Mouse (Mus musculus) frontal cortex, adult 2 months (tissue): ENCODE results near the gene Efhd2. TPM values are rescaled to one million over a fixed set of nuclear protein-coding genes. Genes with fewer than 3 reads are reported as not detected.
A peak's percentile ranks its signal among the peaks of the same experiment; 100 is the strongest.

Experiments used
- DNase-seq, 2 experiments: peaks; one replicate each; pipeline ENCODE4 v3.0.0; 2022; ENCODE audit warnings: low spot score in 1 of 2; ENCODE audit errors: extremely low spot score in 1 of 2
- polyA plus RNA-seq: library from polyadenylated mRNA; depleted of rRNA; stranded (reverse); fragments of >200 nt; gene quantifications from 2 replicates; pipeline ENCODE4 v1.2.3, GENCODE M21; 2012

The Efhd2 gene
- polyA plus RNA-seq, 1 experiment, result 244 TPM

GRCm38 (mm10) chr4:141881950-141882349 is 7.2 kb upstream of the Efhd2 start:
- no peak for DNase-seq

- no peak for DNase-seq
These were observed 6.7 kb upstream of the Efhd2 start for GRCm38 (mm10) chr4:141881289-141881914.

- no peak for DNase-seq
These were observed 5.2 kb upstream of the Efhd2 start for GRCm38 (mm10) chr4:141879875-141880274.

GRCm38 (mm10) chr4:141879074-141879473 is 4.4 kb upstream of the Efhd2 start:
- DNase-seq, result peak; percentile 72 to 75

- DNase-seq, result no peak
These were observed 3.9 kb upstream of the Efhd2 start for GRCm38 (mm10) chr4:141878621-141879020.

- no peak for DNase-seq
These were observed 875 bp upstream of the Efhd2 start for GRCm38 (mm10) chr4:141875481-141876108.

- no peak for DNase-seq
These were observed 564 bp downstream of the Efhd2 start for GRCm38 (mm10) chr4:141874111-141874600.

GRCm38 (mm10) chr4:141872977-141873376 is 1.7 kb downstream of the Efhd2 start:
- DNase-seq, result no peak

GRCm38 (mm10) chr4:141871909-141872308 is 2.8 kb downstream of the Efhd2 start:
- DNase-seq, result peak; percentile 72 to 77

GRCm38 (mm10) chr4:141871333-141871725 is 3.4 kb downstream of the Efhd2 start:
- no peak for DNase-seq

GRCm38 (mm10) chr4:141870666-141871332 is 3.9 kb downstream of the Efhd2 start:
- DNase-seq, result no peak

GRCm38 (mm10) chr4:141869436-141870215 is 5.1 kb downstream of the Efhd2 start:
- DNase-seq, result no peak

- DNase-seq, result no peak
These were observed 6.7 kb downstream of the Efhd2 start for GRCm38 (mm10) chr4:141868051-141868450.

GRCm38 (mm10) chr4:141867498-141867897 is 7.2 kb downstream of the Efhd2 start:
- DNase-seq, result peak in 1 of 2 experiments; percentile 70

GRCm38 (mm10) chr4:141866933-141867490 is 7.7 kb downstream of the Efhd2 start:
- DNase-seq, result no peak

- no peak for DNase-seq
These were observed 9.1 kb downstream of the Efhd2 start for GRCm38 (mm10) chr4:141865600-141865999.

- no peak for DNase-seq
These were observed 9.7 kb downstream of the Efhd2 start for GRCm38 (mm10) chr4:141865006-141865405.

GRCm38 (mm10) chr4:141864506-141864905 is 10.2 kb downstream of the Efhd2 start:
- DNase-seq, result no peak

GRCm38 (mm10) chr4:141863726-141864280 is 10.9 kb downstream of the Efhd2 start:
- no peak for DNase-seq

GRCm38 (mm10) chr4:141862867-141863266 is 11.9 kb downstream of the Efhd2 start:
- no peak for DNase-seq
